Mouse (Mus musculus): ENCODE results near the gene Gm29094.

Gm29094 gene

GRCm38 (mm10) chr9:89253400-89253799 is 54.2 kb downstream of the Gm29094 start:
- no peak for DNase-seq (ENCODE audit: low spot score)

- DNase-seq (ENCODE audit: low spot score): no peak
Measured at GRCm38 (mm10) chr9:89256556-89257335, 57.6 kb downstream of the Gm29094 start.

GRCm38 (mm10) chr9:89263968-89264367 is 64.8 kb downstream of the Gm29094 start:
- DNase-seq (ENCODE audit: low spot score): no peak

- no peak for DNase-seq (ENCODE audit: low spot score)
Measured at GRCm38 (mm10) chr9:89264571-89264970, 65.4 kb downstream of the Gm29094 start.

Measured in spleen, adult 12 weeks (tissue).